In genomic region chr13:109296347-109297037, GRCm38 (mm10) we compare ENCODE assay signal across 16 mouse cellular contexts.
A peak's percentile ranks its signal among the peaks of the same experiment; 100 is the strongest.
DNase-seq lines count a peak whose midpoint lies in the region; ATAC-seq and TF ChIP-seq lines count a peak whose summit lies in the region.
"Had no signal": no experiment of that assay in that cellular context is flagged by ENCODE, and none has a peak within 500 bp of the region (broad histone marks: within the 10 kb centered on the region; RNA-seq: fewer than 3 reads in every experiment).

No protein-coding gene starts in this region.

- no peaks in the 10 kb centered on the region for H3K9me3 ChIP-seq in lung, embryonic 14.5 days (ENCODE audit: low read depth, low read length)
- H3K9me3 ChIP-seq in midbrain, embryonic 14.5 days (ENCODE audit: control insufficient read depth, low read length): no peaks in the 10 kb centered on the region
- H3K9me3 ChIP-seq in midbrain, embryonic 15.5 days: no peaks in the 10 kb centered on the region
- H3K9me3 ChIP-seq in hindbrain, embryonic 14.5 days (ENCODE audit: control insufficient read depth, low read length): no peaks in the 10 kb centered on the region
- H3K9me3 ChIP-seq in neural tube, embryonic 14.5 days (ENCODE audit: control insufficient read depth, low read length): no peaks in the 10 kb centered on the region
- H3K9me3 ChIP-seq: forebrain, embryonic 13.5 days; heart, embryonic 15.5 days had no signal

- 30% methylated on average over 3 of the region's 3 CpGs for whole genome bisulfite sequencing in lung, embryonic 14.5 days
- 40% methylated on average over 3 of the region's 3 CpGs for WGBS in midbrain, embryonic 14.5 days
- 38% methylated on average over 3 of the region's 3 CpGs for WGBS in midbrain, embryonic 15.5 days
- WGBS in hindbrain, embryonic 14.5 days: 19% methylated on average over 3 of the region's 3 CpGs
- WGBS in neural tube, embryonic 14.5 days: 12% methylated on average over 3 of the region's 3 CpGs

- H3K27me3 ChIP-seq in lung, embryonic 14.5 days (ENCODE audit: insufficient read depth, low read length): no peaks in the 10 kb centered on the region
- H3K27me3 ChIP-seq in midbrain, embryonic 14.5 days (ENCODE audit: control insufficient read depth, insufficient read depth, low read length): no peaks in the 10 kb centered on the region
- H3K27me3 ChIP-seq in midbrain, embryonic 15.5 days (replicated peaks): no peaks in the 10 kb centered on the region
- no peaks in the 10 kb centered on the region for H3K27me3 ChIP-seq in hindbrain, embryonic 14.5 days (ENCODE audit: control insufficient read depth, insufficient read depth, low read length)
- no peaks in the 10 kb centered on the region for H3K27me3 ChIP-seq in neural tube, embryonic 14.5 days (ENCODE audit: control insufficient read depth, insufficient read depth, low read length)
- H3K27me3 ChIP-seq: forebrain, embryonic 13.5 days; heart, embryonic 15.5 days had no signal

- H3K36me3 ChIP-seq in lung, embryonic 14.5 days (ENCODE audit: insufficient read depth): no peaks in the 10 kb centered on the region
- H3K36me3 ChIP-seq in midbrain, embryonic 14.5 days (ENCODE audit: control insufficient read depth, insufficient read depth, low read length): no peaks in the 10 kb centered on the region
- no peaks in the 10 kb centered on the region for H3K36me3 ChIP-seq in midbrain, embryonic 15.5 days (replicated peaks)
- H3K36me3 ChIP-seq in hindbrain, embryonic 14.5 days (replicated peaks; ENCODE audit: control insufficient read depth, insufficient read depth): no peaks in the 10 kb centered on the region
- no peaks in the 10 kb centered on the region for H3K36me3 ChIP-seq in neural tube, embryonic 14.5 days (ENCODE audit: control insufficient read depth, insufficient read depth, low read length)
- H3K36me3 ChIP-seq: heart, embryonic 15.5 days had no signal

- 0 out of 2 replicates have a peak, but pooled peaks cover 9% of the 10 kb centered on the region for H3K4me1 ChIP-seq in lung, embryonic 14.5 days (ENCODE audit: insufficient read depth)
- peaks cover 17% of the 10 kb centered on the region for H3K4me1 ChIP-seq in midbrain, embryonic 14.5 days (ENCODE audit: control insufficient read depth, insufficient read depth, low read length)
- H3K4me1 ChIP-seq in midbrain, embryonic 15.5 days: peaks cover 9% of the 10 kb centered on the region; the same call in 1 of the 2 replicates
- H3K4me1 ChIP-seq in hindbrain, embryonic 14.5 days (replicated peaks; ENCODE audit: control insufficient read depth, insufficient read depth, low read length): peaks cover 7% of the 10 kb centered on the region
- no peaks in the 10 kb centered on the region for H3K4me1 ChIP-seq in neural tube, embryonic 14.5 days (ENCODE audit: control insufficient read depth, insufficient read depth, low read length)
- H3K4me1 ChIP-seq: forebrain, embryonic 13.5 days had no signal

- no peak overlapping the region for H3K4me2 ChIP-seq in lung, embryonic 14.5 days
- H3K4me2 ChIP-seq in midbrain, embryonic 14.5 days (ENCODE audit: low read length): no peak overlapping the region
- no peak overlapping the region for H3K4me2 ChIP-seq in midbrain, embryonic 15.5 days
- H3K4me2 ChIP-seq in hindbrain, embryonic 14.5 days (replicated peaks): no peak overlapping the region
- no peak overlapping the region for H3K4me2 ChIP-seq in neural tube, embryonic 14.5 days (ENCODE audit: low read depth, low read length)
- H3K4me2 ChIP-seq: forebrain, embryonic 13.5 days; heart, embryonic 15.5 days had no signal

- no peak overlapping the region for H3K27ac ChIP-seq in lung, embryonic 14.5 days (ENCODE audit: low read depth)
- no peak overlapping the region for H3K27ac ChIP-seq in midbrain, embryonic 14.5 days (replicated peaks; ENCODE audit: low read depth, low read length)
- no peak overlapping the region for H3K27ac ChIP-seq in midbrain, embryonic 15.5 days
- no peak overlapping the region for H3K27ac ChIP-seq in hindbrain, embryonic 14.5 days
- no peak overlapping the region for H3K27ac ChIP-seq in neural tube, embryonic 14.5 days (ENCODE audit: low read depth, low read length)
- H3K27ac ChIP-seq: forebrain, embryonic 13.5 days; heart, adult 2 months; heart, embryonic 15.5 days; liver, embryonic 14.5 days had no signal

- peak; percentile 51 for DNase-seq in lung, embryonic 14.5 days
- no peak for DNase-seq in lung, postnatal 25 days (ENCODE audit: low spot score)
- DNase-seq in midbrain, embryonic 14.5 days: peak; percentile 19
- DNase-seq in hindbrain, embryonic 14.5 days (ENCODE audit: low spot score): no peak
- DNase-seq in urinary bladder, postnatal 14 days (ENCODE audit: low spot score): no peak
- DNase-seq: adrenal gland, adult 2 months; cerebellum, adult 9-10 months; gastrocnemius, postnatal 14 days; heart, adult 2 months; retina, postnatal 1 day had no signal

- ATAC-seq in lung, embryonic 14.5 days (ENCODE audit: insufficient read depth): peak; percentile 44; the same call in 1 of the 2 replicates
- no peak for ATAC-seq in midbrain, embryonic 14.5 days (ENCODE audit: low FRiP score, low TSS enrichment)
- no peak for ATAC-seq in midbrain, embryonic 15.5 days (replicated peaks)
- ATAC-seq in hindbrain, embryonic 14.5 days (ENCODE audit: low FRiP score): peak; percentile 48; the same call in 1 of the 2 replicates
- ATAC-seq in neural tube, embryonic 14.5 days (ENCODE audit: low read depth): peak; percentile 60; the same call in 1 of the 2 replicates
- ATAC-seq: forebrain, embryonic 13.5 days; intestine, postnatal 0 days had no signal

- no peak overlapping the region for H3K4me3 ChIP-seq in lung, embryonic 14.5 days (ENCODE audit: low read depth, low read length)
- H3K4me3 ChIP-seq in midbrain, embryonic 14.5 days (replicated peaks; ENCODE audit: low read depth, low read length): no peak overlapping the region
- no peak overlapping the region for H3K4me3 ChIP-seq in midbrain, embryonic 15.5 days
- H3K4me3 ChIP-seq in hindbrain, embryonic 14.5 days (replicated peaks; ENCODE audit: low read length): no peak overlapping the region
- no peak overlapping the region for H3K4me3 ChIP-seq in neural tube, embryonic 14.5 days (ENCODE audit: low read depth, low read length)
- H3K4me3 ChIP-seq: forebrain, embryonic 13.5 days; heart, adult 2 months; heart, embryonic 15.5 days had no signal

- H3K9ac ChIP-seq in lung, embryonic 14.5 days: no peak overlapping the region
- no peak overlapping the region for H3K9ac ChIP-seq in midbrain, embryonic 14.5 days (replicated peaks; ENCODE audit: low read length)
- H3K9ac ChIP-seq in midbrain, embryonic 15.5 days: no peak overlapping the region
- no peak overlapping the region for H3K9ac ChIP-seq in hindbrain, embryonic 14.5 days
- no peak overlapping the region for H3K9ac ChIP-seq in neural tube, embryonic 14.5 days (replicated peaks; ENCODE audit: low read depth, low read length)
- H3K9ac ChIP-seq: forebrain, embryonic 13.5 days; heart, embryonic 15.5 days; liver, embryonic 14.5 days had no signal

- no peak for TF ChIP-seq CTCF in lung, embryonic 14.5 days (IDR thresholded peaks at IDR 0.05; ENCODE audit: low read depth)

Comparison
In these comparisons a context has a peak if more than half of its experiments do, and no peak if none do; other contexts are left out.
1. DNase-seq: peak in lung, embryonic 14.5 days (single experiment) and midbrain, embryonic 14.5 days (single experiment); none in lung, postnatal 25 days (single experiment), hindbrain, embryonic 14.5 days (single experiment) and urinary bladder, postnatal 14 days (single experiment).
2. ATAC-seq: peak in lung, embryonic 14.5 days (single experiment), hindbrain, embryonic 14.5 days (single experiment) and neural tube, embryonic 14.5 days (single experiment); none in midbrain, embryonic 14.5 days (single experiment) and midbrain, embryonic 15.5 days (single experiment).